Mouse (Mus musculus) fat pad, adult 2 months (tissue): ENCODE data around the gene Stim1.
"Not testable (repeated sequence)": the region's sequence is repeated elsewhere in the genome, so short reads cannot be mapped to it uniquely, and the experiment has no call there.

Experiments used
- DNase-seq: peaks from one replicate; pipeline ENCODE4 v3.0.0-alpha.2; 2011; ENCODE audit warnings: low read depth, low spot score; ENCODE audit errors: extremely low read depth

Gene Stim1

GRCm38 (mm10) chr7:102248691-102249404 is 18.8 kb upstream of the Stim1 start:
- no peak for DNase-seq

GRCm38 (mm10) chr7:102249531-102249895 is 18.1 kb upstream of the Stim1 start:
- DNase-seq = no peak

- no peak for DNase-seq
Measured at GRCm38 (mm10) chr7:102249896-102250630, 17.5 kb upstream of the Stim1 start.

GRCm38 (mm10) chr7:102250631-102251214 is 16.9 kb upstream of the Stim1 start:
- DNase-seq = no peak

- DNase-seq = no peak
Measured at GRCm38 (mm10) chr7:102253631-102254030, 14.0 kb upstream of the Stim1 start.

GRCm38 (mm10) chr7:102255954-102256353 is 11.7 kb upstream of the Stim1 start, which contains the start of gene Rhog:
TSS of gene Rhog (minus strand) at chr7:102256054.
- no peak for DNase-seq

- no peak for DNase-seq
Measured at GRCm38 (mm10) chr7:102256636-102257035, 11.0 kb upstream of the Stim1 start.

GRCm38 (mm10) chr7:102258189-102258588 is 9.4 kb upstream of the Stim1 start:
- no peak for DNase-seq

GRCm38 (mm10) chr7:102258753-102259152 is 8.9 kb upstream of the Stim1 start:
- DNase-seq = no peak

GRCm38 (mm10) chr7:102259716-102260479 is 7.7 kb upstream of the Stim1 start:
- DNase-seq = no peak

- DNase-seq = no peak
Measured at GRCm38 (mm10) chr7:102260518-102260917, 7.1 kb upstream of the Stim1 start.

- no peak for DNase-seq
Measured at GRCm38 (mm10) chr7:102263020-102263419, 4.6 kb upstream of the Stim1 start.

GRCm38 (mm10) chr7:102266021-102266400 is 1.6 kb upstream of the Stim1 start:
- not testable (repeated sequence) for DNase-seq

GRCm38 (mm10) chr7:102266401-102267042 is 1.1 kb upstream of the Stim1 start:
- no peak for DNase-seq

GRCm38 (mm10) chr7:102267113-102267579 is 460 bp upstream of the Stim1 start:
- DNase-seq = no peak

GRCm38 (mm10) chr7:102268395-102268748 is 766 bp downstream of the Stim1 start:
- no peak for DNase-seq

- DNase-seq = no peak
Measured at GRCm38 (mm10) chr7:102272422-102272948, 4.9 kb downstream of the Stim1 start.

- no peak for DNase-seq
Measured at GRCm38 (mm10) chr7:102281403-102281802, 13.8 kb downstream of the Stim1 start.

GRCm38 (mm10) chr7:102282261-102282660 is 14.7 kb downstream of the Stim1 start:
- no peak for DNase-seq

GRCm38 (mm10) chr7:102289466-102289865 is 21.9 kb downstream of the Stim1 start:
- DNase-seq = no peak

GRCm38 (mm10) chr7:102292228-102292627 is 24.6 kb downstream of the Stim1 start:
- no peak for DNase-seq
